Mouse (Mus musculus) liver, postnatal 0 days (tissue): ENCODE measurements around the gene Ms4a10. TPM values are rescaled to one million over a fixed set of nuclear protein-coding genes. Genes with fewer than 3 reads are reported as not detected.

Experiments used
- ATAC-seq: fragments of 200-750 bp; cut with Nextera tagmentation; 2 replicates; pipeline ENCODE4 v1.8.0; 2017; ENCODE audit warnings: mild to moderate bottlenecking, moderate library complexity
- DNase-seq: peaks from one replicate; pipeline ENCODE4 v3.0.0-alpha.2; 2016
- H3K27ac ChIP-seq: fragments of 300-500 bp; sonication (generic); 2 replicates; pipeline ENCODE4 v1.5.1; 2014; ENCODE audit warnings: antibody characterized with exemption, moderate library complexity, mild to moderate bottlenecking, low read depth
- H3K27me3 ChIP-seq: fragments of 300-500 bp; sonication (generic); 2 replicates; pipeline ENCODE4 v1.6.1; 2014; ENCODE audit warnings: low read length, control low read depth, mixed read lengths; ENCODE audit not compliant: insufficient read depth
- H3K36me3 ChIP-seq: fragments of 300-500 bp; sonication (generic); replicated peaks from 2 replicates; pipeline ENCODE4 v1.6.1; 2014; ENCODE audit warnings: mild to moderate bottlenecking, control low read depth, low read length, moderate library complexity, mixed read lengths; ENCODE audit not compliant: insufficient read depth
- H3K4me1 ChIP-seq: fragments of 300-500 bp; sonication (generic); 2 replicates; pipeline ENCODE4 v1.6.1; 2014; ENCODE audit warnings: antibody characterized with exemption, mild to moderate bottlenecking, control low read depth; ENCODE audit not compliant: insufficient read depth
- H3K4me2 ChIP-seq: fragments of 300-500 bp; sonication (generic); 2 replicates; pipeline ENCODE4 v1.6.1; 2014; ENCODE audit warnings: low read depth, mild to moderate bottlenecking, low read length, moderate library complexity, mixed read lengths
- H3K4me3 ChIP-seq: fragments of 300-500 bp; sonication (generic); 2 replicates; pipeline ENCODE4 v1.5.1; 2014; ENCODE audit warnings: low read depth, low read length
- H3K9ac ChIP-seq: fragments of 300-500 bp; sonication (generic); replicated peaks from 2 replicates; pipeline ENCODE4 v1.6.1; 2014; ENCODE audit warnings: mild to moderate bottlenecking, moderate library complexity
- H3K9me3 ChIP-seq: fragments of 300-500 bp; sonication (generic); 2 replicates; pipeline ENCODE4 v1.6.1; 2016; ENCODE audit warnings: mild to moderate bottlenecking, control low read depth, low read length, mixed read lengths
- CTCF ChIP-seq: sonication (generic); IDR thresholded peaks from 2 replicates; pipeline ENCODE4 v1.5.1; 2016; ENCODE audit warnings: antibody characterized with exemption, low read depth
- EP300 ChIP-seq: IDR thresholded peaks from 2 replicates; pipeline ENCODE4 v1.6.1; 2016; ENCODE audit warnings: antibody characterized with exemption, low read depth, mild to moderate bottlenecking
- WGBS: fragments of 180-500 bp; shearing (Covaris S2); extraction: QIAGEN DNeasy Blood & Tissue Kit; methylation state at CpG from one replicate; pipeline ENCODE4 v1.1.7; 2014; ENCODE audit not compliant: insufficient replicate concordance; 5-methylcytosine and 5-hydroxymethylcytosine counted together
- polyA plus RNA-seq: library from polyadenylated mRNA; unstranded; fragments of >200 nt; fragmentation: Nextera tagmentation; extraction: Ambion mirVana; gene quantifications from 2 replicates; pipeline ENCODE4 v1.2.1, GENCODE M21; 2015

Gene Ms4a10
- polyA plus RNA-seq, 1 experiment from 2014 or later, result not detected

DNA sequence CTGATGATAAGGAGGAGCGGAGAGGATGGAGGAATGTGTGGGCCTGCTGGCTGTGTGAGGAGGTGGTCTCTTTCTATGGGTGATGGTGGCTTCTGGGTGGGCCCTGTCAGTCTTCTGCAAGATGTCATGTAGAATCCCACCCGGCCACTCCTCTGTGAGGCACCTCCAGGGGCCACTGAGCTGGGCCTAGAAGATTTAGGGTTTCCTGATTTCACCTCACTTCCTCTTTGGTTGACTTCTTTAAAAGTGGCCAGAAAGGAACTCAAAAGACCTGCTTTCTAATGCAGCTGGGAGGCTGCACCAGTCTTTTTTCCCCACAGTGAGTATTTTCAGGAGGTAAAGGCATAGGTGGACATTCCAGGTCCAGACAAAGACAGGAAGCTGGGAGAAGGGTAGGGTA is 43.8 kb downstream of the Ms4a10 start:
- no peak overlapping the region for H3K4me3 ChIP-seq
- H3K9me3 ChIP-seq, result no peaks in the 10 kb centered on the region
- DNase-seq (no peak), ATAC-seq (no peak)
- no peaks in the 10 kb centered on the region for H3K36me3 ChIP-seq
- 72% methylated on average over 2 of the region's 2 CpGs for WGBS
- no peak overlapping the region for H3K4me2 ChIP-seq
- H3K27me3 ChIP-seq, result no peaks in the 10 kb centered on the region
- no peaks in the 10 kb centered on the region for H3K4me1 ChIP-seq
- no peak overlapping the region for H3K27ac ChIP-seq
- TF ChIP-seq CTCF, result no peak
- no peak for TF ChIP-seq EP300
- H3K9ac ChIP-seq, result no peak overlapping the region

DNA sequence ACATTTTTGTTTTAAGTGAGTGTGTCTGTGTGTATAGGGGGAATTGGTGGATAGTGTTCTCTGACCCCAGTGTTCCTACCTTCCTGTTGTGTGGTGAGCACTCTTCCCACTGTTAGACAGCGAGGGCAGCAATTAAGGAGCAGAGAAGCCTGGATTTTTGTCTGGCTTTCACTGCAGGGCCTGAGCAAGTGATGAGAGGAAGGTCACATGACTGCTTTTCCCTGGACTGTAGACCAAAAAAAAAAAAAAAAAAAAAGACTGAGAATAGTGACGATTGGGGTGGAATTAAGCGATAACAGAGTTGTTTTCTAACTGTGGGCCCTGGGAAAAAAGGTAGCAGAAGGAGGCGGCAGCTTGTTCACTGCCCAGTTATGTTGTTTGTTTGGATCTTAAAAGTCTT is 47.8 kb downstream of the Ms4a10 start:
- DNase-seq (no peak), ATAC-seq (no peak)
- WGBS, result 49% methylated on average over 4 of the region's 4 CpGs
- H3K4me3 ChIP-seq, result no peak overlapping the region
- no peaks in the 10 kb centered on the region for H3K27me3 ChIP-seq
- H3K36me3 ChIP-seq, result no peaks in the 10 kb centered on the region
- no peaks in the 10 kb centered on the region for H3K9me3 ChIP-seq
- no peak overlapping the region for H3K4me2 ChIP-seq
- TF ChIP-seq CTCF (no peak), EP300 (no peak)
- H3K27ac ChIP-seq, result no peak overlapping the region
- no peaks in the 10 kb centered on the region for H3K4me1 ChIP-seq
- no peak overlapping the region for H3K9ac ChIP-seq

DNA sequence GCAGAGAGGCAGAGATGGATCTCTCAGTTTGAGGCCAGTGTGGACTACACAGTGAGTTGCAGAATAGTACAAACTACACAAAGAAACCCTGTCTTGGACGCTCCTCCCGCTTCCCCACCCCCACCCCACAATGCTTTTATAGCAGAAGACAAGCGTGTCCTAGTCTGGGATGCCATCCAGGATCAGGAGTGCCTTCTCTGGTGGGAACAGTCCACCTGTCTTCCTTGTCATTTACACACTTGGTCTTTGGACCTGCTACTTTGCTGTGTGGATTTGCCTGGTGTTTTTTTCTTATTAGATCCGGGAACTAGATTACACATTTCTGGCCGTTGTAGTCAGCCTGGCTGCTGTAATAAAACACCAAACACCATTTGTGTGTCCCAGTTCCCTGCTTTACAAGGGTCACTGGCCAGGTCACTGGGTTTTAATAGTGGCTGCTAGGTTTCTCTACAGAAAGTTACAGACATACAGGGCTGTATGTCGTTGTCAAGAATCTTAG is 48.3 kb downstream of the Ms4a10 start:
- Histone ChIP-seq H3K4me2 (no peak overlapping the region), H3K27ac (no peak overlapping the region), H3K27me3 (no peaks in the 10 kb centered on the region), H3K9me3 (no peaks in the 10 kb centered on the region), H3K4me1 (no peaks in the 10 kb centered on the region), H3K4me3 (no peak overlapping the region), H3K9ac (no peak overlapping the region), H3K36me3 (no peaks in the 10 kb centered on the region)
- DNase-seq (no peak), ATAC-seq (no peak)
- TF ChIP-seq EP300, result no peak
- 59% methylated on average over 6 of the region's 6 CpGs for WGBS

DNA sequence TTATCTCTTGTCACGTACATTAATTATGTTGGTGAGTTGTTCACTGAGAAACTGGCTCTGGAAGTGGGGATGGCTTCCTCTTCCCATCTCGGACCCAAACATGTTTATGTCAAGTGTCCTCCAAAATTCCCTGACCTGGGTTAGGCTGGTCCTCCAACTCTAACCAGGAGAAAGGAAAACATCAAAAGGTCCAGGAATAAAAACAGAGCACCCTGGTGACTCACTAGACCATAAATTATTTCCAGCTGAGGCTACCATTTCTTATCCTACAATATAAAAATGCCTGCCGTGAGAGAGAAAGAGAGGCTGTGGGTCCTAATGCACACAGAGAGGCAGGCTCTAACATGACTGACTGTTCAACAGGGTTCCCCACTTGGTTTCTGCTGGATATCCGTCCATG is 50.2 kb downstream of the Ms4a10 start:
- no peak for TF ChIP-seq CTCF
- TF ChIP-seq EP300, result no peak
- ATAC-seq (no peak), DNase-seq (no peak)
- WGBS, result 57% methylated on average over 4 of the region's 4 CpGs
- H3K27me3 ChIP-seq, result no peaks in the 10 kb centered on the region
- H3K9ac ChIP-seq, result no peak overlapping the region
- H3K4me3 ChIP-seq, result no peak overlapping the region
- no peak overlapping the region for H3K4me2 ChIP-seq
- H3K36me3 ChIP-seq, result no peaks in the 10 kb centered on the region
- no peak overlapping the region for H3K27ac ChIP-seq
- H3K9me3 ChIP-seq, result no peaks in the 10 kb centered on the region
- no peaks in the 10 kb centered on the region for H3K4me1 ChIP-seq

DNA sequence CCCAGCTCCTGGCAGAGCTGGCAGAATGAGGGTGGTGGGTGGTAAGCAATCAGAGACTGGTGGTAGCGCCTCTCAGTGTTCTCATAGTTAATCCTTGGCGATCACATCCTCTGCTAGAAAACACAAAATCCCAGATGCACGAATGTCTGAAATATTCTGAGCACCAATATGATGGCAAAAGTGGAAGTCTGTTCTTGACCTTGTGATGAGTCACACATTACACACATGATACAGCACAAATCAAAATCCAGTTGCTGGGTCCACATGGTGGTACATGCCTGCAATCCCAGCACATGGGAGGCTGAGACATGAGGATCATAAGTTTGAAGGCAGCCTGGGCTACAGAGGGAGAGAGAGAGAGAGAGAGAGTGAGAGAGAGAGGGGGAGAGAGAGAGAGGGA is 53.4 kb downstream of the Ms4a10 start:
- no peak for TF ChIP-seq EP300
- TF ChIP-seq CTCF, result no peak
- DNase-seq (no peak), ATAC-seq (no peak)
- no peaks in the 10 kb centered on the region for H3K4me1 ChIP-seq
- H3K4me3 ChIP-seq, result no peak overlapping the region
- no peak overlapping the region for H3K27ac ChIP-seq
- no peaks in the 10 kb centered on the region for H3K9me3 ChIP-seq
- H3K27me3 ChIP-seq, result no peaks in the 10 kb centered on the region
- 64% methylated on average over 3 of the region's 3 CpGs for WGBS
- H3K9ac ChIP-seq, result no peak overlapping the region
- no peak overlapping the region for H3K4me2 ChIP-seq
- H3K36me3 ChIP-seq, result no peaks in the 10 kb centered on the region

DNA sequence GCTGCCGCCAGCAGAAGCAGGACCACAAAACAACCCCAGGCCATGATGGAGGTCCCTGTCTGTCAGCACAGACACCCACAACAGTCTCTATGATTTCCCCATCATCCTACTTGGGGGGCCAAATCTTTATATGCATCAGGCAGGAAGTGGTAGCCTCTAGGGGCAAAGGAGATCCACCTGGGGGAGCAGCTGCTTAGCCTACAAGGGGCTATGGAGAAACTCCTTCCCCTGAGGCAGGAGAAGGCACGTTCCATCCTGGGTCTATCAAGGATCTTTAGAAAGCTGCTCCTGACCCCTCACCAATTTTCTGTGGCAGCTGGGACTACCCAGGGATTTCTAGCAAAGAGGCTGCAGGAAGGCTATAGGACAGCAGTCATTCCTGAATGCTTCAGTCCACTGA is 53.9 kb downstream of the Ms4a10 start, which contains the start of gene Zp1:
Gene Zp1 (minus strand): TSS at position 101 of the 400 bp plus-strand sequence.
- TF ChIP-seq EP300 (no peak), CTCF (no peak)
- Histone ChIP-seq H3K27ac (no peak within 1 kb of the TSS), H3K4me3 (no peak within 1 kb of the TSS), H3K4me1 (no peaks in the 10 kb centered on the region), H3K36me3 (no peaks in the 10 kb centered on the region), H3K9me3 (no peaks in the 10 kb centered on the region), H3K27me3 (no peaks in the 10 kb centered on the region), H3K4me2 (no peak within 1 kb of the TSS), H3K9ac (no peak within 1 kb of the TSS)
- DNase-seq (no peak), ATAC-seq (no peak)
- WGBS, result 61% methylated on average over 2 of the region's 2 CpGs
